Mouse (Mus musculus): ENCODE measurements around the gene Syt1. TPM values are rescaled to one million over a fixed set of nuclear protein-coding genes. Genes with fewer than 3 reads are reported as not detected.
A peak's percentile ranks its signal among the peaks of the same experiment; 100 is the strongest.

Gene Syt1
- polyA plus RNA-seq, 1 experiment from 2014 or later: 3.3 TPM

DNA sequence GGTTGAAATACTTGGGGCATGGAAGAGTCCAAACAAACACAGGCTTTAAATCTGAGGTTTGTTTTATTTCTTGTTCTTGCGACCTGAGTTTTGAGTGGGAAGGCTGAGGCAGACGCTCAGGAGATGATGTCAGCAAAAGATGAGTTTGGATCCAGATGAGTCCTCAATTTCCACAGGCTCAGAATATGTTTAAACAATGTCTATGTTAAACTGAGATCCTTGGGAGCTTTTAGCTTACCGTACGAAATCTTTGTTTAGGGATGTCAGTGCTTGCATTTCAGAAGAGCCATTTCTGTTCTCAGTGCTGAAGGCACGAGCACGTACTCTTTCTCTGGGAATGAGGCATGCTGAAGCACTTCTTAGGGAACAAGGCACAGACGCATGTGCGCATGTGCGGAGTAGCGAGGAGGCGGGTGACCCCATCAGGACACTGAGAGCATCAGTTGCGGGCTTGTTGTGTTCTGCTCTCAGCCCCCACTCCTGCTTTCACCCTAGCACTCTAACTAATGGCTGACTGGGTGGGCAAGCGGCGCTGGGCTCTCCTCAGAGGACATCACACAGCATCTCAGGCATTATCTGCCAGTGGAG lies 400.6 kb downstream of the Syt1 start:
- Histone ChIP-seq H3K9me3 (no peaks in the 10 kb centered on the region), H3K36me3 (replicated peaks) (no peaks in the 10 kb centered on the region), H3K27ac (replicated peaks) (no peak overlapping the region), H3K4me1 (0 out of 2 replicates have a peak, but pooled peaks cover 2% of the 10 kb centered on the region), H3K27me3 (replicated peaks; ENCODE audit: low read depth, poor library complexity, severe bottlenecking) (no peaks in the 10 kb centered on the region), H3K4me3 (no peak overlapping the region)
- peak; percentile 14 for DNase-seq (ENCODE audit: low spot score)
- WGBS: 77% methylated on average over 14 of the region's 14 CpGs

DNA sequence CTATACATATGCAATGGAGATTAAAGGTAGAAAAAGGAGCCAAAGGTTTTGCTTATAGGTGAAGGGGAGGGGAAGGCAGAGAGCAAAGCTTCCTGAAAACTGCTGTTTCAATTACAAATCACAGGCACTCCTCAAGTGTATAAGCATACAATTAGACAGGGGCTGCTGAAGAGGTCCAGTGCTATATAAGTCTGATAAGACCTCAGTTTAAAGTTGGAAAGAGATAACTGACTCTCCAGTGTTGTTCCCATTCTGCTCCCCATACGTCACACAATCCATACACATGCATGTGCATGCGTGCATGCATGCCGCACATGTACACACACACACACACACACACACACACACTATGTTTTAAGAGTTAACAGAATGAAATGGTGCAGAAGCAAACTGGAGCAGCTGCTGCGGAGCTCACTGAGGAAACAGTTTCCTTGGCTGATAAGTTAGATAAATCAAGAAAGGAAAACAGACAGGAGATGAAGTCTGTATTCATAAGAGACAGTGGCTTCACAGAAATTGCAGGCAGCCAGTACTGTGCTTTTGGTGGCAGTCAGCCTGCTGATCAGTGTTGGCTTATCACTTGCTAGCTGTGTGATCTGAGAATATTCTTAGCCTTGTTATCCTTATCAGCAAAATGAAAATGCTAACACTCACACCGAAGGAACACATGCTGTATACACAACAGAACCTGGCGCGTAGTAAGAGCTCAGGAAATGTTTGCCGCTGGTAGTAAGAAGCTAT lies 408.9 kb downstream of the Syt1 start:
- Histone ChIP-seq H3K36me3 (replicated peaks) (peaks cover 4% of the 10 kb centered on the region; the same call in 1 of the 2 replicates), H3K27ac (replicated peaks) (no peak overlapping the region), H3K4me1 (no peaks in the 10 kb centered on the region), H3K4me3 (no peak overlapping the region), H3K27me3 (replicated peaks; ENCODE audit: low read depth, poor library complexity, severe bottlenecking) (no peaks in the 10 kb centered on the region), H3K9me3 (peaks cover 11% of the 10 kb centered on the region)
- 93% methylated on average over 8 of the region's 8 CpGs for WGBS
- no peak for DNase-seq (ENCODE audit: low spot score)

DNA sequence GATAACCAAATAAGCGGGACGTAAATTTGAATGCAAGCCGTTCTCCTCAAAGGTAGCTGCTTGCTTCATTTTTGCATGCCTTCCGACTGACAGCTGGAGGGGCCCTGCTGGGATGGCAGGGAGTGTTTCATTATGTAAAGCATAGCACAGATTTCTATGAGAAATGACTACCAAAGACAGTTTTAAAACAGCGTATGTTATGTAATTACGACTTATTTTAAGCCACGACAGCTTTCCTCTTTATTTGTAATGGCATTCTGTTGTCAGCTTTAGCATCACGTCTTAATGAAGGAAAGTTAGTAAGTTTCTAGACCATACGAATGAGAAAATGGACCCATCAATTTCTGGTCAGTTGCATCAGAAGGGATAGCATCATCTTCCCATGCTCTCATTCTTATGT lies 410.1 kb downstream of the Syt1 start:
- H3K27ac ChIP-seq (replicated peaks): no peak overlapping the region
- DNase-seq (ENCODE audit: low spot score): no peak
- peaks cover 11% of the 10 kb centered on the region for H3K9me3 ChIP-seq
- no peak overlapping the region for H3K4me3 ChIP-seq
- 88% methylated on average over 9 of the region's 9 CpGs for WGBS
- H3K36me3 ChIP-seq (replicated peaks): peaks cover 4% of the 10 kb centered on the region; the same call in 1 of the 2 replicates
- no peaks in the 10 kb centered on the region for H3K27me3 ChIP-seq (replicated peaks; ENCODE audit: low read depth, poor library complexity, severe bottlenecking)
- no peaks in the 10 kb centered on the region for H3K4me1 ChIP-seq

DNA sequence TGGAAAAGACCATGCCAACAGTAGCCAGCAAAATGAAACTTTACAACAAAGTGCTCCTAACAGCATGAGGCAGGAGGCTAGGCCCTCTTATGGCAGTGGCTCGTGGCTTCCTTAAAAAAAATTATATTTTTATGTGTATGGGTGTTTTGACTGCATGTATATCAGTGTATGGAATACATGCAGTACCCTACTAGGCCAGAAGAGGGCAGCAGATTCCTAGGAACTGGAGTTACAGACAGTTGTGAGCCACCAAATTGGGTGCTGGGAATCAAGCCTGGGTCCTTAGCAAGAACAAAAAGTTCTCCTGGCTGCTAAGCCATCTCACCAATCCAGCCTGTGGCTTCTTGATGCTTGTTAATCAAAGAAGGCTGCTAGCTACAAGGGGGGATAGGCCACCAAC lies 413.4 kb downstream of the Syt1 start:
- Histone ChIP-seq H3K4me1 (0 out of 2 replicates have a peak, but pooled peaks cover 7% of the 10 kb centered on the region), H3K36me3 (replicated peaks) (peaks cover 4% of the 10 kb centered on the region; the same call in 1 of the 2 replicates), H3K9me3 (peaks cover 11% of the 10 kb centered on the region), H3K27ac (replicated peaks) (no peak overlapping the region), H3K27me3 (replicated peaks; ENCODE audit: low read depth, poor library complexity, severe bottlenecking) (no peaks in the 10 kb centered on the region), H3K4me3 (no peak overlapping the region)
- DNase-seq (ENCODE audit: low spot score): no peak
- 78% methylated on average over 1 of the region's 1 CpGs for WGBS

DNA sequence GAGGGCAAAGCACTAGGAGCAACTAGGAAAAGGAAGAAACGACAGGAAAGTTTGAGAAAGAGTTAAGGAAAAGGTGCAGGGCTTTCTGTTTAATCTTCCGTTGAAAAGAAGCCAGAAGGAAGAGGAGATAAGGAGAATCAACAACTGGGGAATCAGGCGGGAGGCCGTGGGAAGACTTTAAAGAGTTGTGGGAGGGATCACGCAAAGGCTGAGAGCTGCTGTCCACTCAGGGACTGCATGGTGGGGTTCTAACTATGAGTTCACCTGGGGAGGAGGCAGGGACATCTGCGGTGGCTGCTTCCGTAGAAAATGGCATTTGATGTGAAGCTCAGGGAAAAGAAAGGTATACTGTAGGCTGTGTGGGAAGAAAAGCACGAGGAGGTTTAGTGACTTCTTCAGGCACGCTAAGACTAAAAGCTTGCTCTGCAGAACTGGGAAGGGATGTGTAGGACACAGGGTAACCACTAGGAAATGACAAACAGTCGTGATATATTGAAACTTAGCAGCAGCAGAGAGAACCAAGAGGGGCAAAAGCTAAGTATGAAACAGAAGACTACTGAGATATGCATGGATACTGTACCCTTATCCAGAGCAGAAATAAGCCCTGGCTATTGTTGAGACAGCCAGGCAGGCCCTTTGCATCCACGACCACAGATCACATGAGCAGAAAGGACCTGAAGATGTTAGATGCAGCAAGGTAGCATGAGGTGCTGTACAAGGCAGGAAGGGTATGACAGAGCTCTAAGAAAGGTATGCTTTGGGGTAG lies 414.4 kb downstream of the Syt1 start:
- peaks cover 11% of the 10 kb centered on the region for H3K9me3 ChIP-seq
- no peak overlapping the region for H3K4me3 ChIP-seq
- H3K4me1 ChIP-seq: 0 out of 2 replicates have a peak, but pooled peaks cover 7% of the 10 kb centered on the region
- no peaks in the 10 kb centered on the region for H3K27me3 ChIP-seq (replicated peaks; ENCODE audit: low read depth, poor library complexity, severe bottlenecking)
- DNase-seq (ENCODE audit: low spot score): no peak
- WGBS: 80% methylated on average over 11 of the region's 11 CpGs
- no peak overlapping the region for H3K27ac ChIP-seq (replicated peaks)
- H3K36me3 ChIP-seq (replicated peaks): peaks cover 4% of the 10 kb centered on the region; the same call in 1 of the 2 replicates

DNA sequence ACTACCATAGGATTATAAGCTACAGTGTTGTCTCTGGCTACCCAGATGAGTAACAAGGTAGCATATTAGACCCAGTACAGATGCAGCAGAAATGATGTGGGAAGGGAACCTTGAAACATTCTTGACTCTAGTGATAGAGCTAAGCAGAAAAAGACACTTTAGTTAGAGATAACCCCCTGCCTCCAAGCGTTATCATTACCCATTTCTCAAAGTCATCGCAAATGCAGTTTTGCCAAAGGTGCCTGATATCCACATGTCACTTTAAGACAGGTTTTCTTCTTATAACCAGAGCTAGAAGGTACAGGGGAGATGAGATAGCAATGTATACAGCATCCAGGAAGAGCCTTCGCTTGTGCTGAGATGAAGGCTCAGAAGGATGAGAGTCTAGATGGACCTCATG lies 421.4 kb downstream of the Syt1 start:
- no peak for DNase-seq (ENCODE audit: low spot score)
- Histone ChIP-seq H3K27ac (replicated peaks) (no peak overlapping the region), H3K4me3 (no peak overlapping the region), H3K9me3 (no peaks in the 10 kb centered on the region), H3K27me3 (replicated peaks; ENCODE audit: low read depth, poor library complexity, severe bottlenecking) (no peaks in the 10 kb centered on the region), H3K4me1 (0 out of 2 replicates have a peak, but pooled peaks cover 2% of the 10 kb centered on the region), H3K36me3 (replicated peaks) (no peaks in the 10 kb centered on the region)
- WGBS: 94% methylated on average over 3 of the region's 3 CpGs

DNA sequence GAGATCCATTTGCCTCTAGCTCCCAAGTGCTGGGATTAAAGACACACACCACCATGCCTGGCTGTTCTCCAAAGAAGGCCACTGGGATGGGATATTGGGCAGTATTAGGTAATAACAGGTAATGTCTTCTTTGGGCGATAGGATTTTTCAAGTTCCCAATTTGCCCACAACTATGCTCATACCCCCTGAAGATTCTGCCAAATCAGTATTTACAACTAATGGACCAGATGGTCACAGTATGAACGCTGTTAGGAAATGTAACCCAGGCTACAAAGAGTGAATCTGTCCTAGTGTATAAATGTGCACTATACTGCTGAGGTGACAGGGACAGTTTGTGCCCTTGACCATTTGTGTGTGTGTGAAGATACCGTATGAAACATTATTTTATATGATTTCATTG lies 421.9 kb downstream of the Syt1 start:
- 92% methylated on average over 3 of the region's 3 CpGs for WGBS

DNA sequence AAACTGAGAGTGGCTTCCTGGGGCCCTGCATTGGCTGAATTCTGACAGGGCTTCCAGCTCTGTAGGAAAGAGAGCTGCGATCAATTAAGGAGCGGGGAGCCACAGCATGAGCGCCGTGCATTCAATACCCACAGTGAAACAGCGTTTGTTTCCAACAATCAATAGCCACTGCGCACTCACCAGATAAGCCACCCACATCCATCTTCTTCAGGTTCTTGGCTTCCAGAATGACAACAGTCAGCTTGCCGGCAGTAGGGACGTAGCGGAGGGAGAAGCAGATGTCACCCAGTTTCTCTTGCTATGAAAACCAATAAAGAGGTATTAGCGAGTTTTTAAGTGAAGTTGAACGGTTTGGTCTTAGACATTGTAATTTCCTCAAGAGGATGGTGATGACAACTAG lies 427.1 kb downstream of the Syt1 start:
- DNase-seq (ENCODE audit: low spot score): peak; percentile 18
- WGBS: 32% methylated on average over 11 of the region's 11 CpGs
- Histone ChIP-seq H3K36me3 (replicated peaks) (no peaks in the 10 kb centered on the region), H3K4me1 (peaks cover 5% of the 10 kb centered on the region), H3K4me3 (0 out of 2 replicates have a peak overlapping the region, but pooled peaks have one; percentile 11), H3K27me3 (replicated peaks; ENCODE audit: low read depth, poor library complexity, severe bottlenecking) (no peaks in the 10 kb centered on the region), H3K9me3 (no peaks in the 10 kb centered on the region), H3K27ac (replicated peaks) (no peak overlapping the region)

More for the DNA sequence above, 421.9 kb downstream of the Syt1 start:
- no peak overlapping the region for H3K4me3 ChIP-seq
- DNase-seq (ENCODE audit: low spot score): no peak
- no peak overlapping the region for H3K27ac ChIP-seq (replicated peaks)
- no peaks in the 10 kb centered on the region for H3K9me3 ChIP-seq
- H3K36me3 ChIP-seq (replicated peaks): no peaks in the 10 kb centered on the region
- no peaks in the 10 kb centered on the region for H3K4me1 ChIP-seq
- no peaks in the 10 kb centered on the region for H3K27me3 ChIP-seq (replicated peaks; ENCODE audit: low read depth, poor library complexity, severe bottlenecking)

DNA sequence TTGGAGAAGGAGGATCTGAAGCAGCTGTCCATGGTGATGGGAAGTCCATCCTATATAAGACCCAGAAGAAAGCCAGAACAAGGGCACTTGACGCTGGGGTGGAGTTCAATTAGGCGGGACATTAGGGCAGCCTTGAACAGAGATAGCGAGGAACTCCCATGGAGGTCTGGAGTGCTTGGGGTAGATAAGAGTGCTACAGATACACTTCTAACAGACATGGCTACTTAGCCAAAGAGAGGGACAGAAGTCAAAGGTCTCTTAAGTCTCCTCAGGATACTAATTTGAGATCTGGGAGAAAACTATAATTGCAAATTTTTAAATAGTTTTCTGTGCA lies 428.4 kb downstream of the Syt1 start:
- Histone ChIP-seq H3K27ac (replicated peaks) (no peak overlapping the region), H3K36me3 (replicated peaks) (no peaks in the 10 kb centered on the region), H3K4me3 (no peak overlapping the region), H3K27me3 (replicated peaks; ENCODE audit: low read depth, poor library complexity, severe bottlenecking) (no peaks in the 10 kb centered on the region), H3K9me3 (no peaks in the 10 kb centered on the region), H3K4me1 (peaks cover 5% of the 10 kb centered on the region)
- no peak for DNase-seq (ENCODE audit: low spot score)
- WGBS: 86% methylated on average over 3 of the region's 3 CpGs

DNA sequence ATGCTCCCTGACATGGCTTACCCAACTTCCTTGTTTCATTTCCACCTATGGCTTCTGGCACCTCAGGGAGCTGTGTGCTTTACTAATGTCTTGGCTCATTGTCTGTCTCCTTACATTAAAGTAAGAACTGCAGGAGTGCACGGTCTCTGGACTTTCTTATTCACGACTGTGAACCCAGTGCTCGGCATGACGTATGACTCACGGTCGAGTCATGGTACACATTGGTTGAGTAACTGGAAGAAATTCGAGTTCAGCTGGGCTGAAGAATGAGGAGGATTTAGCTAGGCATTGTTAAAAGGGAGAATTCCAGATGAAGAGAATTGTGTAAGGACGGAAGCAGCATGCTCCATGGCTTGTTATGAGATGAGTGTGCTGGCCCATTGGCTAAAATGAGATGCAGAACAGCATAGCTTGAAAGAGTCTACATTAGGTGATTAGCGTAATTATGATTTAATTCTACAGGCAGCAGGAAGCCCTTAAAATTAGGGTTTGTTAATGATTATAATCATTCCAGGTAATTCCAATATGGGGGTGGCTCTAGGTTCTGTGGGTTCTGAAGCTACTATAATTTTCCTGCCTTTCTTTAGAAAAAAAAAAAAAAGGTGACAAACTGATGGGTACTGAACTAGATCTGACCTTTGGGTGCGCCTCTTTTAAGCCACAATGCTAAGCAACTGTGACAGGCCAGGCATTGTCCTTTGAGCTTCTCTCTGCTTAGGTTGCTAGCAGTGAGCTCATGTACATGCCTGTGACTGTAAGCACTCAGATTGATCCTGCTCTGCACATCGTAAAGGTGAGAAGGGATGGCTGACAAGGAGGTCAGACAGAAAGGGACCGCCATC lies 429.0 kb downstream of the Syt1 start:
- H3K4me3 ChIP-seq: no peak overlapping the region
- H3K36me3 ChIP-seq (replicated peaks): no peaks in the 10 kb centered on the region
- no peaks in the 10 kb centered on the region for H3K27me3 ChIP-seq (replicated peaks; ENCODE audit: low read depth, poor library complexity, severe bottlenecking)
- WGBS: 83% methylated on average over 12 of the region's 12 CpGs
- peaks cover 5% of the 10 kb centered on the region for H3K4me1 ChIP-seq
- no peaks in the 10 kb centered on the region for H3K9me3 ChIP-seq
- no peak for DNase-seq (ENCODE audit: low spot score)
- no peak overlapping the region for H3K27ac ChIP-seq (replicated peaks)

DNA sequence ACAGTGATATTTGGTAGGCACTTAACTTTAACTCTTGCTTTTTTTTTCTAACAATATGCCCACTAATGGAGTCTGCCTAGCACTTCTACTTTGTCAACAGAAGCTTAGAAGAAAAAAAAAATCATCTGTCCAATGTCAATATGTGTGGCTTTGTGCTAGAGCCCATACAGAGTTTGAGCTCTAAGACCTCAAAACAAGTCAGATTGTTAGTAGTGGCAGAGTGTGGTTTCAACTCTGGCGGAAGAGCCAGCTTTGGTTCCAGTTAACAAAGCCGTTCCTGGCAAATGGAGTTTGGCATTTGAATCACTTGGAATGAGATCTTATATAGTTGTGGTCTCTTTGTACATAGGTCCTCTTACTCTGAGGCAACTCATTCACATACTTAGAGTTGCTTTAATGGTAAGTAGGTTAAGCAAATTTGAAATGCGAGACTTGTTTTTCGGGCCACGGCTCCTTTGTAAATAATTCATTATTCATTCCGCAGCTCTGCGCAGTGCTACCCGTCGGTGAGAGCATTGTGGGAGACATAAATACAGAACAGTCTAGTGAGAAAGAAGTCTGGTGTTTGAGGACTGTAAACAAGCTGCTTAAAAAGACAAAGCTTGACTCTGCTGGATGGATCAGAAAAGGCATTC lies 429.9 kb downstream of the Syt1 start:
- Histone ChIP-seq H3K4me3 (no peak overlapping the region), H3K4me1 (peaks cover 5% of the 10 kb centered on the region), H3K9me3 (no peaks in the 10 kb centered on the region), H3K27ac (replicated peaks) (no peak overlapping the region), H3K36me3 (replicated peaks) (no peaks in the 10 kb centered on the region), H3K27me3 (replicated peaks; ENCODE audit: low read depth, poor library complexity, severe bottlenecking) (no peaks in the 10 kb centered on the region)
- DNase-seq (ENCODE audit: low spot score): no peak
- WGBS: 81% methylated on average over 9 of the region's 9 CpGs

DNA sequence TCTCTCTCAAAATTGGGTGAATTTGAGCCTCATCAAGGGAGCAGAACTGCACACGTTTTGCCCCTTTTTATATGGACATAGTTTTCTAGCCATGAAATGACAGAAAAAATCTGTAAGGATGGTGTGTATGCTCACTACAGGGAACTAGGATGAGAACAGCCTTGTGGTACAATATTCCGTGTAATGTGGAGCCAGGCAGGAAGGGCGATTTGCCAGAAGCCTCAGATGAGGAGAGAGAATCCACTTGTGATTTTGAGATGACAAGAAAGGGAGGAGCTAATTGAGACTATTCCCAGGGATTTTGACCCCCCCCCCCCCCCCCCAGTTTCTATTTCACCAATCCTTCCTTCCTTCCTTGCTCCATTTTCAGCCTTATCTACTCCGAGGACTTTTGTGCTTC lies 431.4 kb downstream of the Syt1 start:
- Histone ChIP-seq H3K9me3 (no peaks in the 10 kb centered on the region), H3K27me3 (replicated peaks; ENCODE audit: low read depth, poor library complexity, severe bottlenecking) (no peaks in the 10 kb centered on the region)

More for the DNA sequence above, 431.4 kb downstream of the Syt1 start:
- DNase-seq (ENCODE audit: low spot score): no peak
- no peak overlapping the region for H3K27ac ChIP-seq (replicated peaks)
- no peak overlapping the region for H3K4me3 ChIP-seq
- H3K36me3 ChIP-seq (replicated peaks): no peaks in the 10 kb centered on the region
- H3K4me1 ChIP-seq: peaks cover 5% of the 10 kb centered on the region
- WGBS: 91% methylated on average over 4 of the region's 4 CpGs

Measured in embryonic facial prominence, embryonic 10.5 days (tissue).